Mouse (Mus musculus): Measurements from ENCODE around the gene Fbxl17.

Fbxl17 gene

DNA sequence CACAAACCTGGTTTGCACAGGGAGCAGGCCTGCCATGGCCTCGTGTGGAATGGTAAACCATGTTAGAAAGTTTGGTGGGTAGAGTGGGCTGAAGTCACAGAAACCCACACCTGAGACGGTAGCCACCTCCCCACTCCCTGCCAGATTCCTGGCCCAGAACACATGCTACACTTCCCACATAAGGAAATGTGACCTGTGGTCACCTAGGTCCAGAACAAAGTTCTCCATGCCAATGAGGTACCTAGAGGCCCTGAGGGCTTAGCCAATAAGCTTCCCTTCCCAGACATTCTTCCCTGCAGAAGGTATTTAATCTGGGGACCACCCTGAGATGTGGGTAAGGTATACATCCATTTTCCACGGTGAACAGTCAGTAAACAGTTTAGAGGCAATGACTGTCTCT is 409.7 kb downstream of the Fbxl17 start:
- no peak for DNase-seq

- DNase-seq: no peak
These were observed 412.6 kb downstream of the Fbxl17 start for GRCm38 (mm10) chr17:63087265-63087664.

DNA sequence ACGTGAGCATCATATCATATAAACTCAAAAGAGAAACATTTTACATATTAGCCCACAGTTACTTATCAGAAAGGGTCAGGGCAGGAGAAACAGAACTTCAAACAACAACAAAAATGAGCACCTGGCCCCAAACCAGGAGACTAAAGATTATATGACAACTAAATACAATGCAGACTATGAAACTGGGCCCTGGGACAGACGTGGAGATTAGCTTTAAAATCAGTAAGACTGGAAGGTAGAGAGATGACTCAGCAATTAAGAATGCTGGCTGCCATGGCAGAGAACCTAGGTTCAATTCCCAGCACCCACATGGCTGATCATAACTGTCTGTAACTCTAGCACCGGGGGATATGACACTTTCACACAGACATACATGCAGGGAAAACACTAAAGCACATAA is 413.3 kb downstream of the Fbxl17 start:
- no peak for DNase-seq

DNA sequence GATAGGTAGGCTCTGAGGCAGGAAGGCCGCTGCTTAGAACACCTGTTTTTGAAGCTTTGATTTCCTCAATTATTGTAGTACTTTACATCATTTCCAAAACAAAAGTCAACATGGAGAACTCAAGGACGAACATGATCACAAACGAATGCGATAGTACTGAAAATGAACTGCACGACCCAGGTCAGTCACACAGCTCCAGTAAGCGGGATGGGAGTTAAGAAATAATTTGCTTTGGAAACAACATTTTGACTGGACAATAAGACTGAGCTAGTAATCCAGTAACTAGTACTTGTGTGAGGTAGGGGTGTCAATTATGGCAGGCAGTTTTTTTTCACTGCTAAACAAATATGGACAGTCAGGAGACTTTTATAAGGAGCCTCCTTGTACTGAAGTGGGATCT is 414.6 kb downstream of the Fbxl17 start:
- no peak for DNase-seq

DNA sequence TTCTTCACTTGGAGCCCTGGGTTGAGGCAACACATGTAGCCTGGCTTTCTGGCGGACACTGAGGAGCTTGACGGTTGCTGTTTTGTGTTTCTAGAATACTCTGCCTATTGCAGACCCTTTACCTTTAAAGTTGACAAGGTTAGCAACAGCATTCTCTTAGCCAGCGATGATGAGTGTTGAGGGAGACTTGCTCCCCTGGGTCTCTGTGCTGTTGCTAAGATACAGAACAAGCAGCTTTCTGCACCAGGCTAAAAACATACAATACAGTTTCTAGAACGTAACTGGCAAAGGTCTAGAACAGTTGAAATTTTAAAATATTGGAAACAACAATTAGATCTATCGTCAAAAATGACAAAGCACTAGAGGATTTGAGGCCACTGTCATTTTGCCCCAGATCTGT is 420.7 kb downstream of the Fbxl17 start:
- no peak for DNase-seq

GRCm38 (mm10) chr17:63077509-63077908 is 422.3 kb downstream of the Fbxl17 start:
- DNase-seq: no peak

GRCm38 (mm10) chr17:63076661-63077060 is 423.2 kb downstream of the Fbxl17 start:
- DNase-seq: no peak

DNA sequence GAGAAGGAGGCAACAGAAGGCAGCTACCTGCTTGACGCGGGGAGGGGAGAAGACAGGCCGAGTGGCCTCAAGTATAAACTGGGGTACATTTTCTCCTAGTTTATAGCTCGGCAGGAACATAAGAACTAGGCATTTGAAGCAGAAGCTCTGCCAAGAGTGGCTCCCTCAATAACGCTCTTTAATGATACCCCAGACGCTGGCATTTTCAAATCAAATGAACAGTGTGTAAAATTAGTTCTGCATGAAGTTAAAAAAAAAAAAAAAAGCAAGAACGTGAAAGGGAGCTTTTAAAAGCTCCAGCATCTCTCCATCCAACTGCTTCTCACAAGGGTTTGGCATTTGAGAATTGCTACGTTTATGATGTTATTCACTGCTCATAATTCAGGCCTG is 423.8 kb downstream of the Fbxl17 start:
- DNase-seq: no peak

GRCm38 (mm10) chr17:63075091-63076036 is 424.5 kb downstream of the Fbxl17 start:
- no peak for DNase-seq

DNA sequence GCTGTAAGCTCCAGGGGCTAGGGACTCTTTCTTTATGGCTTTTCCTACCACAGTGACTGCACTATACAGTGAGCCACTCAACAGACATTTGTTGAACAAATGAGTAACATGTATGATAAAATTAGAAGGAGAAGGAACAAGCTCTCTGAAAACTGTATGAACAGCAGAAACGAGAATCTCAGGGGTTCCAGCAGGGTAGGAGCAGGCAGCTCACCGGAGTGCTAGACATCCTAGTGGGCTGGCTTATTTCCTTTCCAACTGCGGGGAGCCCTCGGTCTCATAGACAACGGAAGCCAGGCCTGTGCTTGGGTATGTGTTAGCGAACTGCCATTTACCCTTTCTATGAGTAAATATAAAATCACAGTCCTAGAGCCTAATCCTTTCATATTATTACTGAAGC is 426.5 kb downstream of the Fbxl17 start:
- no peak for DNase-seq

DNA sequence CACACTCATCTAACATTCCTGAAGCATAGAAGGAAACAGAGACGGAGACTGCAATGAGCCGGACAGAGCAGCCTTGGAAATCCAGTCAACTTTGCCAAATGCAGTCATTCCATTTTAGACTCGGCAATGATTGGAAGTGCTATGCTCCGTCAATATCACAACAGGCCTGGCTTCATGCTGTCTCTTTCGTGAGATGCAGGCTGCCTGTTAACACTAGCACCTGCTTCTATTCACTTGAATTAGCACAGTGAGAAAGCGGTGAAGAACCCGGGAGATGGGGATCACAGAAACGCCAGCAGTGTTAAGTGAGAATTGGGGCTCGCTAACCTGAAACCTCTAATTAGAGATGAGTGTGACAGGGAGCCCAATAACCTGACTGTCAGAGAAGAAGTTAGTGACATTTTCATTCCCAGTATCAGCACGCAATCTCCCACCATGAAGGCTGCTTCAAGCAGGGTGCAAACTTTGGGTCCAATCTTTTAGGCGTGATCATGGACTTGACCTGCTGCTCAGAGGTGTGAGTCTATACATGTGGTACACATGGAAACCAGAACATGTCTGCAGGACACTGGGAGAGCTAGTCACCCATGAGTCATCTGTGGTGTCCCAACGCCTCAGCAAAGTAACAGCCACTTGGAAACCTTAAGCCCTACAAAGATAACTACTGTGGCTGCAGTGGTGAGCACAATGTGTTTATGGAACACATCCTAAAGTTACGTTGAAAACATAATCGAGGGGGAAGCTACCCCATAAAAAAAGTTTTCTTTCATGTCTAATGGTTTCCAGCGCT is 428.5 kb downstream of the Fbxl17 start:
- no peak for DNase-seq

GRCm38 (mm10) chr17:63070161-63070761 is 429.6 kb downstream of the Fbxl17 start:
- no peak for DNase-seq

GRCm38 (mm10) chr17:63062785-63063184 is 437.0 kb downstream of the Fbxl17 start:
- DNase-seq: no peak

DNA sequence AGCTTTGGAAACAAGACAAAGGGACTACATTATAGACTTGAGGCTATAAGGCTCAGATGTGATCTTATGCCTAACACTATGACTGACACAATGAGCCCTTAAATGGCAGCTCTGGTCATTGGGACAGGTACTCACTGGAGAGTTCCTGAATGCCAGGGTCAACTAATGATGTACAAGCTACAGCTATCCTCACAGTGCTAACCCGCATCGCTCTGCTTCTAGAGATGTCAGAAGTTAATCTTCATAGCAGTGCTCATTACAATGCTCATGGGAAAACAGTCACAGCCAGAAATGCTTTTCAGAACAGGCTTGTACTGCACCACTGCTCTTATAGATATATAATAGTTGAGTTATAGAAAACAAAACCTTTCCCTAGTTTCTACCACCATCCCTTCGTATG is 438.0 kb downstream of the Fbxl17 start:
- no peak for DNase-seq

DNA sequence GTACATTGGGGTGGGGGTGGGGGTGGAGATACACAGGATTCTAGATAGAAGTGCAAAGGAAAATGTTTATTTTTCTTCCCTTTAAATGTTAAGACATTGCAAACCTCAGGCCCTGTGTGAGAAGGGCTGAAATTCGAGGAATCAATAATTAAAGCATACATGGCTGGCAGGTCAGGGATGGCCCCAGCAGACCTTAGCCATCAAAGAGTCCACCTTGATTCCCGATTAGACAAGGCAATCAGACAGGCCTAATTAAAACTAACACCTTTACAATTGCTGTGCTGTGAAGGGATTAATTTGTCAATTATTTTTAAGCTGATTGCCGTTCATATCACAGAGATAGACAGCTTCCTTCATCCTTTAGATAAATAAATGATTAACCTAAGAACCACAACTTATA is 439.0 kb downstream of the Fbxl17 start:
- DNase-seq: no peak

DNA sequence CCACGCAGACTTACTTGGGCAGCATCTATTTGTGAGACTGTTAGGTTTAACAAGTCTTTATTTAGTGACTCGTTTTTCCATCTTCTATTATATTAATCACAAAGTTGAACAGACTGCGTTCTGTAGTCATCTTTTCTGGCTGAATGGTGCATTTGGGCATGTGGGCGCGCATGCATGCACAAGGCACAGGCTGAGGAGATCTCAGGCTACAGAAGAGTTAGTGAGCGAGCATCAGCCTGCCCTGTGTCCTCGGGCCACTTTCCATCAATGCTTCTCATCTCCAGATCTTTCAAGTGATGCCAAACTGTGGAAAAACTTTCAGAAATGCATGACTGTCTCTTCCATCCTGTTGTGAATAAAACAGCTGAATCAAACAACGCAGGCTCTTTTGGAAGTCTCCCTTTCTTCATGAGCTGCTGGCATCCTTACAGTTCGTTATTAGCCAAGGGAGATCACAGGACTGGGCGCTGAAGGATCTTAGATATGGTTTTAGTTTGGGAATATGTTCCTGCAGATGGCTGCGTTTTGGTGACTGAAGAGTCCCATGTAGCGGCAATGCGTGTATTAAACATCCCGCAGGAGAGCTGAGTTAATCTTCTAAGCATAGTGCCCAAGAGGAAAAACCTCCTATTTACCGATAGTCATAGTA is 442.0 kb downstream of the Fbxl17 start:
- no peak for DNase-seq

DNA sequence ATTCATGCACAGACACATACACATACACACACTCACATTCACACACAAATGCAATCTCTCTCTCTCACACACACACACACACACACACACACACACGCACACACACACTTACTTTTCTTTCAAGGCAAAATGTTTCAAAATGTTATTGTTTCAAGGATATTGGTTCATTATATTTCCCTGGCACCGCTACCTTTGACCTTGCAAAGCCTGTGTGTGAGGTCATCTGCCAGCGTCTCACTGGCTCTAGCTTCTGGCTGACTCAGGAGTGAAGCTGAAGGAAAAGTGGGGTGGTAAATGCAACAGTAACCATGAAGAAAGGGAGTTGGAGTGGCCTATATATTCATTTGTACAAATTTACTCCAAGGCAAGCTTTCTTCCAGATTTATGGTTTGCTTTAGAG is 442.8 kb downstream of the Fbxl17 start:
- no peak for DNase-seq

DNA sequence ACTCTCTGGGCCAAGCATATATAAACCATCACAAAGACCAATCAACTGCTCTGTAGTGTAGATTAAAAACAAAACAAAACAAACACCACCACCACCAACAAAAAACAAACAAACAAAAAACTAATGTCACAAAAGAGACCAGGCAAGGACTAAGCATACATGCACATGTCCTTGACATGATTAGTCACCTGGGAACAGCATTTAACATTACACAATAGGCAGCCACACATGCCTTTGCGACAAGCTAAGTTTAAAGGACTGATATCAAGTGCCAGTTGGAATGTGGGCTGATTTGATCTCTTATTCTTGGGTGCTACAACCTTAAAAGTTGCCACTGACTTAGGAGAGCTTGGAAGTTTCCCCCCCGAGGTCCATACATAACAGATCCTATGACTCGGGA is 446.5 kb downstream of the Fbxl17 start:
- no peak for DNase-seq

GRCm38 (mm10) chr17:63046401-63046800 is 453.4 kb downstream of the Fbxl17 start:
- DNase-seq: no peak

DNA sequence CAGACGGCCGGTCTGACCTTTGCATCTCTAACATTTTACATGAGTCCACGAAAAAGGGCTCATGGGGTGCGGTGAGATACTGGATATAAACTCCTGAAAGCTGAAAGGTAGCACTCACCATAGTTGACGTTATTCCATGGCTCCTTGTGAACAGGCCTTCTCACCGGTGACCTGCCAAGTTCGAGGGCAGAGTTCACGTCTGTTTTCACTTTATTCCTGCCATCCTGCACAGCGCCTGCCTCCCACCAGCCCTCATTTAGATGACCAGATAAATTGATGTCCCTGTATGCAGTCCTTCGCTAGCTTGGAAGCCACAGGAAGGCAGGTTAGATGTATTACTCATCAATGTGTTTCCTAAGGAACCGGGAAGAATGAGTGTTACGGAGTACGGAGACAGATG is 454.5 kb downstream of the Fbxl17 start:
- DNase-seq: no peak

- DNase-seq: no peak
These were observed 456.7 kb downstream of the Fbxl17 start for GRCm38 (mm10) chr17:63043046-63043675.

- DNase-seq: no peak
These were observed 462.3 kb downstream of the Fbxl17 start for GRCm38 (mm10) chr17:63037562-63037961.

GRCm38 (mm10) chr17:63033141-63033540 is 466.7 kb downstream of the Fbxl17 start:
- no peak for DNase-seq

Data from liver (tissue).